Mouse (Mus musculus) left cerebral cortex, postnatal 10 days (tissue): ENCODE results near the gene Dhodh. TPM values are rescaled to one million over a fixed set of nuclear protein-coding genes. Genes with fewer than 3 reads are reported as not detected.
A peak's percentile ranks its signal among the peaks of the same experiment; 100 is the strongest.

Experiments used
- DNase-seq, 2 experiments: peaks; one replicate each; pipeline ENCODE4 v3.0.0; 2021 to 2022; ENCODE audit warnings: low spot score in 2 of 2, mixed read lengths in 1 of 2; ENCODE audit errors: extremely low spot score in 1 of 2
- intact Hi-C: fragments of 180-260 bp; cut with DNase I; formaldehyde crosslinking; loops from one replicate; pipeline ENCODE4 v1.15.1; 2025
- total RNA-seq, 2 experiments: library from RNA; stranded (reverse); gene quantifications; 2 replicates each; pipeline ENCODE4 v1.2.3; 2021

The Dhodh gene
- total RNA-seq, 2 experiments from 2014 or later: 16.4 to 19.8 TPM

GRCm38 (mm10) chr8:109591367-109591766 lies 17.1 kb downstream of the Dhodh start:
- intact Hi-C loops: no loop called here
- DNase-seq: no peak

GRCm38 (mm10) chr8:109590901-109591300 lies 17.6 kb downstream of the Dhodh start:
- no peak for DNase-seq
- intact Hi-C loops: no loop called here

- DNase-seq: no peak
- intact Hi-C loops: no loop called here
These were observed 21.4 kb downstream of the Dhodh start for GRCm38 (mm10) chr8:109586972-109587504.

GRCm38 (mm10) chr8:109585652-109586051 lies 22.8 kb downstream of the Dhodh start:
- intact Hi-C loops: no loop called here
- DNase-seq: no peak

- intact Hi-C loops: no loop called here
- DNase-seq: no peak
These were observed 23.6 kb downstream of the Dhodh start for GRCm38 (mm10) chr8:109584830-109585229.

- DNase-seq: no peak
- intact Hi-C loops: no loop called here
These were observed 24.2 kb downstream of the Dhodh start for GRCm38 (mm10) chr8:109584293-109584692.

- peak in 1 of 2 experiments; percentile 5 for DNase-seq
- intact Hi-C loops: no loop called here
These were observed 29.6 kb downstream of the Dhodh start, which contains the start of gene Hp for GRCm38 (mm10) chr8:109578900-109579301. Gene Hp, minus strand, starts transcription at chr8:109579172.

- no peak for DNase-seq
- intact Hi-C loops: no loop called here
These were observed 32.2 kb downstream of the Dhodh start for GRCm38 (mm10) chr8:109576311-109576710.

GRCm38 (mm10) chr8:109571139-109571538 lies 37.3 kb downstream of the Dhodh start:
- intact Hi-C loops: no loop called here
- DNase-seq: no peak

- DNase-seq: peak; percentile 98 to 99
- intact Hi-C loops: loop anchor here (2.0 kb wide), 1 partner anchor 43 kb away; the partner anchor contains the start of gene Dhodh
These were observed 42.8 kb downstream of the Dhodh start, which contains the start of the genes Dhx38 and Txnl4b for GRCm38 (mm10) chr8:109565498-109566333. Gene Dhx38, minus strand, starts transcription at chr8:109565861. Gene Txnl4b, plus strand, starts transcription at chr8:109565892.

GRCm38 (mm10) chr8:109564766-109565165 lies 43.7 kb downstream of the Dhodh start:
- intact Hi-C loops: loop anchor here (2.0 kb wide), 1 partner anchor 44 kb away; the partner anchor contains the start of gene Dhodh
- DNase-seq: no peak

GRCm38 (mm10) chr8:109563881-109564280 lies 44.6 kb downstream of the Dhodh start:
- intact Hi-C loops: loop anchor here (2.0 kb wide), 1 partner anchor 45 kb away; the partner anchor contains the start of gene Dhodh

GRCm38 (mm10) chr8:109551663-109552062 lies 56.8 kb downstream of the Dhodh start:
- DNase-seq: peak in 1 of 2 experiments; percentile 47
- intact Hi-C loops: no loop called here

More at GRCm38 (mm10) chr8:109563881-109564280, 44.6 kb downstream of the Dhodh start:
- DNase-seq: no peak

GRCm38 (mm10) chr8:109544049-109544448 lies 64.4 kb downstream of the Dhodh start:
- intact Hi-C loops: no loop called here
- no peak for DNase-seq

- DNase-seq: no peak
- intact Hi-C loops: no loop called here
These were observed 65.5 kb downstream of the Dhodh start for GRCm38 (mm10) chr8:109542748-109543519.

- intact Hi-C loops: no loop called here
These were observed 66.3 kb downstream of the Dhodh start for GRCm38 (mm10) chr8:109542165-109542564.

More at GRCm38 (mm10) chr8:109542165-109542564, 66.3 kb downstream of the Dhodh start:
- no peak for DNase-seq
